Mouse (Mus musculus) kidney, adult 11 months (tissue): Measurements from ENCODE around the gene Tacc2.
"Not testable (repeated sequence)": the region's sequence is repeated elsewhere in the genome, so short reads cannot be mapped to it uniquely, and the experiment has no call there.

Experiments used
- DNase-seq: peaks from one replicate; pipeline ENCODE4 v3.0.0; 2022

Tacc2 gene

GRCm38 (mm10) chr7:130573746-130574145 is 3.5 kb upstream of the Tacc2 start:
- DNase-seq, result no peak

GRCm38 (mm10) chr7:130574211-130574991 is 2.8 kb upstream of the Tacc2 start:
- DNase-seq, result peak; percentile 86

DNA sequence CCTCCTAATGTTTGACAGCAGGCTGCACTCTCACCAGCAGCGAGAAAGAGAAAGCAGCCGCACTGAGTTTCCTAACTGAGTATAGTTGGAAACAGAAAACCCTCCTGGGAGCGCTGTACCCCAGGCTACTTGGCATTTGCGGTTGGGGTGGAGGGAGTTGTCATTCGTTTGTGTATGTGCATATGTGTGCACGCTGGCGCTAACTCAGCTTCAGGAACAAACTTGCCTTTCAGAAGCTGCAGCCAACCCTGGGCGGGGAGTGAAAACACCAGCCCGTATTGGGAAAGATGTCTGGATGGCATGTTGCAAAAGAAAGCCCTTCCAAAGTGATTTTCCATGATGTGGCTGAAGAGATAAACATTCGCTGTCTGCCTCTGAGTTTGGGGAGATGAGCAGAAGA is 257 bp upstream of the Tacc2 start:
- DNase-seq, result no peak

- DNase-seq, result no peak
Observed at GRCm38 (mm10) chr7:130578066-130578465, 828 bp downstream of the Tacc2 start.

GRCm38 (mm10) chr7:130578607-130579006 is 1.4 kb downstream of the Tacc2 start:
- DNase-seq, result no peak

- no peak for DNase-seq
Observed at GRCm38 (mm10) chr7:130586521-130587072, 9.4 kb downstream of the Tacc2 start.

DNA sequence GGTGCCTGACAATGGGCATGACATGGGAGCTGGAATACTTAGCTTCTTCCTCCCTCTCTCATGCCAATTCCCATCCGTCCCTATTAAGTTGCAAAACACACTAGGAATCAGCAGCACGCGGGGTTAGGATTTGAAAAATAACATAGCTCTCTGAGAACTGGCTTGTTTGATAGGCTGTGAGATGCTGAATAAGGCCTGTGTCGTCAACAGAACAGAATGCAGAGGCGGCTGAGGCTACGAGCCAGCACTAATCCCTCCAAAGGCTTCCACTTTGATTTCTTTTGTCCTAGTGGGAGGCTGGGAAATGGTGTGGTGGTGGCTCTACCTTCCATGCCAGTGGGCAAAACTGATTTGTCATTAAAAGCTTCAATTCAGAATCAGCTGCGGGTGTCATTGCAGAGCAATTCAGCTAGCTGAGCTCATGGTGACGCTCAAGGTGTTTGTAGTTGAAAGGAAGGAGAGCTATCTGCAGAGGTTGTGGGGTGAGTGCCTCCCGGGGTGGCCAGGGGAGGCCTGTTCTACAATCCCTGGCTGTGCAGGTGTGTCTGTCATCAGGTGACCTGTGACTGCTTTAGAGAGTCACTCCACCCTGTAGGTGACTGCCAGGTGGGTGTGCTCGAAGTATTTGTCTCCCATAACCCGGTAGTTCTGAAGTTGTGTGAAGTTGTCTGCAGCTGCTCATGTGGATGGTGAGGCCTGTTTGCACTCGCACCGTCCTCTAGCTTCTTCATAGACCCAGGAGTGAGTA is 13.0 kb downstream of the Tacc2 start:
- no peak for DNase-seq

DNA sequence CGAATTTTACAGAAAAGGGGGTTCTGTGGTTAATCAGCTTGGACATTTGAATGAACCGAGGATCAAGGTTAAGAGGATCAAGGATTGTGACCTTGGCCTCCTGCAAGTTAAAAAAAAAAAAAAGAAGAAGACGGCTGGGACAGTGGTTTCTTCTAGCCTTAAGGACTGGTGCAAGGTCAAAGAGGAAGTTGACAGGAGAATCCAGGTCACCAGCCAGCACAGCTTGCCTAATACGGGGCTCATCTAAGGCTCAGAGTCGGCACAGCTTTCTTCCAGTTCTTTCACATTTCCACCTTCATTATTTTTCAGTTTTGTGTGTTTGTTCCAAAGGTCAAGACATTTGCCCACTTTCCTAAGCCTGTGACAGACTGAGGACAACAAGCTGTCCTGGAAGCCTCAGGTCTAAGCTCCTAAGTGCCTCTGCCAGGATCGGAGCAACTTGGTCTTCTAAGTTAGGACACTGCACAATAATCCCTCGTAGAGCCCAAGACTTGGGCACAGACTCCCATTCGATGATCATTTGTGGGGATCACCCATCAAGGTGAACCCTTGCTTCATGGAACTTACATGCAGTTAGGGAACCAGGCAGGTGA is 13.7 kb downstream of the Tacc2 start:
- no peak for DNase-seq

- not testable (repeated sequence) for DNase-seq
Observed at GRCm38 (mm10) chr7:130592975-130593374, 15.7 kb downstream of the Tacc2 start.

DNA sequence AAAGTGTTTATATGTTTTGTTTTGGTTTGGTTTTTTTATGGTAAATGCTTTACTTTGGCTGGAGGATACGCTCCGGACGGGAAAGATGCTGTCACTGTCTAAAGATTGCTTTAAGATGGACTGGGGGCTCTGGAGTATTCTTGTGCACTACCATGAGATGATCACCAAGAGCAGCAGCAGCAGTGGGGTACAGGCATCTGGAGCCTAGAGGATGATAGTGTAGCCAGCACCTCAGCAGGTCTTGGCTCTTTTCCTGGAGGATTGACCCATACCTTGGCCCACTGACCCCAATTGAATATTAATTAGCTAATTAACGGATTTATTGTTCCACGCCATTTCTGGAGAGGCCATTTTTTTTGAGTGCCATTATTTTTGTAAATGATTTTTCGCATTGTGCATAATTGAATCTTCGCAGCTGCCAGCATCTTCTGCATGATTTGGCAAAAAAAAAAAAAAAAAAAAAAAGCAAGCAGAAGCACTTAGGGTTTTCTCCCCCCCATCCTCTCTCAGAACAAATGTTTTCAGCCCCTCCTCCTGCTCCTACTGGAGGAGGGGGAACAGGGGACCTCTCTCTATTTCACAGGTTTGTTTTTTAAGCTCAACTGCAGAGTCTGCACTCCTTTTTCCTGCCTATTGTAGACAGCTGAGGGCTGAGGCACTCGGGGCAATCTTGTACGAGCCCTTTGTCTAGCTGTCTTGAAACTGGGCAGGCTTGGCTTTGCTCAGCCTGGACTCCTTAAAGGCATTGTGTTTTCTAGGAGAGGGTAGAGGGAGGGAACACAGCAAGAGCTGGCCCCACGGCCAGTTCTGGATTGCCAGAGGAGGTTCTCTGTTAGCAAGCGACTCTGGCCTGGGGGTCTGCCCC is 16.4 kb downstream of the Tacc2 start:
- DNase-seq, result peak; percentile 49

GRCm38 (mm10) chr7:130596079-130596855 is 19.0 kb downstream of the Tacc2 start:
- DNase-seq, result peak; percentile 78

DNA sequence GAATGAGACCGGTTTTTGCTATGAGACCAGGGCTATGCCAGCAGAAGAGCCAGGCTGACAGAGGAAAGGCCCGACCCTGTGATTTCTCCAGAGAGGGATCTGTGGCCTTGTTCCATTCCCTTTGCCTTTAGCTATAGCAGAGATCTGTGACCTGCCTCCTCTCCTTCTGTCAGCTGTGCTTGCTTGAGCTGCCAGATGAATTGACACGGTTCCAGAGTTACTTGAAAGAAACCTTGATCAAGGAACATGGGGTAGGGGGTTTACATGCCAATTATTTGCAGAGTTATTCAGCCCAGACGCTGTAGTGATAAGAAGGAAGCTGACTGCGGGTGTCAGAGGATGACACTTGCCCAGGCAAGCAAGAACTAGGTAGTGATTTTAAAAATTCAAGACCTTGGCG is 20.3 kb downstream of the Tacc2 start:
- no peak for DNase-seq

DNA sequence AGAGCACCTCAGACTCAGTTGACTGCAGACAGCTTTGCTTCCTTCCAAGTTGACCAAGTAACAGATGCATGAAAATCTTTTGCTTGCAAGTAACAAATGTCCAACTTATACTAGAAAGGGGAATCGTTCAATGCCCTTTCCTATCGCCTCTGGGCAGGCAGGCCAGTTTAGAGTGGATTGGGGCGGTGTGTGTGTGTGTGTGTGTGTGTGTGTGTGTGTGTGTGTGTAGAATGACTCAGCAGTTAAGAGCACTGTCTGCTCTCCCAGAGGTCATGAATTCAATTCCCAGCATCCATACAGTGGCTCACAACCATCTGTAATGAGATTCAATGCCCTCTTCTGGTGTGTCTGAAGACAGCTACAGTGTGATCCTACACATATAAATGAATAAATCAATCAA is 22.8 kb downstream of the Tacc2 start:
- no peak for DNase-seq

- DNase-seq, result no peak
Observed at GRCm38 (mm10) chr7:130600546-130600945, 23.3 kb downstream of the Tacc2 start.

GRCm38 (mm10) chr7:130602804-130603203 is 25.6 kb downstream of the Tacc2 start:
- DNase-seq, result no peak

DNA sequence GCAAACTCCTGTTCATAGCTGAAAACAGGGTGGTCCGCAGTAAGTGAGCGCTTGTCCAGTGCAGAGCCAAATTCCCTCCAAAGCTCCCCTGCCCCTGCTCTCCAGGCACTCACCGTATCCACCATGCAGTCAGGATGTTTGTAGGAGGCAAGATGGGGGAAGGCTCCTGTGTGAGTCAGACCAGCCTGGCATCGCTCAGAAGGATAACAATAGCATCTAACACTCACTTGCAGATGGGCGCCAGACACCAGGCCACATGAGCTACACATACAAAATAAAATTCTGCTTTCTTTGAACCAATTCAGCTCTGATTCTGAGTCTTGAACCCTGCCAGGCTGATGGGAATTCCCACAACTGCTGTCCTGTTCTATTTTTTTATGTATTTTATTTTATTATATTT is 26.3 kb downstream of the Tacc2 start:
- no peak for DNase-seq

DNA sequence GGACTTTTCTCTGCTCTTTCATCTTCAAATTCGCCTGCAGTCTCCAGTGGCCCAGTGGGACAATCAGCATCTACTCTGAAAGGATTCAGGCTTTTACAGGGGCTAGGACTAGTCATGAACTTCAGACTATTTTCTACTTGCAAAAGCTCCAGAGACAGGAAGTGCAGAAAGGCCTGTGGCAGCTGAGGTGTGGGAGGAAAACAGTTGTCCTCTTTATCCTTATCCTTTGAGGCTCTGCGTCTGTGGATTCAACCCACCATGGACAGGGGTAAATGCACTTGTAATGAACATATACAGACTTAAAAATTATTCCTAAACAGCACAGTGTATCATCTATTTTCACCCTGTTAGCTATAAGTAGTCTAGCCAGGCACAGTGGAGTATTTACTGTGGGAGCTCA is 27.2 kb downstream of the Tacc2 start:
- no peak for DNase-seq

- DNase-seq, result no peak
Observed at GRCm38 (mm10) chr7:130605111-130605510, 27.9 kb downstream of the Tacc2 start.

- no peak for DNase-seq
Observed at GRCm38 (mm10) chr7:130606958-130607357, 29.7 kb downstream of the Tacc2 start.

DNA sequence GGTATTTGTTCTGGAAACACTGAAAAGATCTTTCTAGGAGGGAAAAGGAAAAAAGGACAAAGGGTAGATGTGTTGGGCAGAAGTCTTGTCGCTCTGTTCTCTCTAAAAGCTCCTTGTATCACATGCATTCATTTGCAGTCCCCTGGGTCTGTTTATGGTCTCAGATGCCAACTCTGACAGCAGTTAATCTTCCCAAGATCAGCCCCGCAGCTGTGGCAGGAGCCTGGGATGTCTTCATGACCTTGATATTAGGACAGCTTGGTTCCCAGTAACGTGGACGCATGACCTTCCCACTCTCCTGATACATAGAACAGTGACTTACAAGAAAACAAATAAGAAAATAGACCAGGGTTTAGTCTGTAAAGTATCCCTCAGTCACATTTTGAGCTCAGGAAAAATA is 36.7 kb downstream of the Tacc2 start:
- DNase-seq, result no peak

DNA sequence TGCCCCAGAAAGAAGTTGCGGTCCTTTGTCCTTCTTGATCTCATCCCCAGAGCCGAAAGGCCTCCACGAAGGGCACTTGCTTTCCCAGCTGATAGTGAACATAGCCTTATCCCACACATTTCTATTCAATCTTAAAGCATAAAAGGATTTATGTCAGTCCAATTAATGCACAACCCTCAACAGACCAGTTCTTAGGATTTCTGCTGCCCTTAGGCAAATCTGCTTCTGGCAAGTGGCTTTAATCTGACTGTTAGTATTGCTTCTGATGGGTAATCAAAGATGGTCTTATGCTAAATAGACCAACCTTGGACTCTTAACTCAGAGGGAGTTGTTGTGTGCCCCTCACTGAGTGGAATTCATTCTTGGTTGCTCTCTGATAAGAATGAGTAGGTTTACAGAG is 40.4 kb downstream of the Tacc2 start:
- DNase-seq, result no peak

DNA sequence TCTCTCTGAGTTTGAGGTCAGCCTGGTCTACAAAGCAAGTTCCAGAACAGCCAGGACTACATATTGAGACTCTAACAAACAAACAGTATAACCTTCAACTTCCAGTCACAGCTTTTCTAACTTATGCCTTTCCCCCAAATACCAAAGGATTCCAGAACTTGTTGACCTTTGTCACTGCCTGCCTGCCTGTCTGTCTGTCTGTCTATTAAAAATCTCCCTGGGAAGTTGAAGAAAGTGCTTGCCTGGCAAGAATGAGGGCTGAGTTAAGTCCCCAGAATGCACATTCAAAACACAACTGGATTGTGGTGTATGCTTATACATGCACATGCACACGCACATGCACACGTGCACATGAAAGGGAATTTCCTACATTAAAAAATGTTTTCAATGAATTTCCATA is 43.8 kb downstream of the Tacc2 start:
- DNase-seq, result no peak
